Mouse (Mus musculus) WW6 (cell line): ENCODE data around the gene Traf6.

Source experiments
- DNase-seq: peaks from one replicate; pipeline ENCODE4 v3.0.0-alpha.2; 2013; ENCODE audit warnings: low read depth, low spot score

Gene Traf6

DNA sequence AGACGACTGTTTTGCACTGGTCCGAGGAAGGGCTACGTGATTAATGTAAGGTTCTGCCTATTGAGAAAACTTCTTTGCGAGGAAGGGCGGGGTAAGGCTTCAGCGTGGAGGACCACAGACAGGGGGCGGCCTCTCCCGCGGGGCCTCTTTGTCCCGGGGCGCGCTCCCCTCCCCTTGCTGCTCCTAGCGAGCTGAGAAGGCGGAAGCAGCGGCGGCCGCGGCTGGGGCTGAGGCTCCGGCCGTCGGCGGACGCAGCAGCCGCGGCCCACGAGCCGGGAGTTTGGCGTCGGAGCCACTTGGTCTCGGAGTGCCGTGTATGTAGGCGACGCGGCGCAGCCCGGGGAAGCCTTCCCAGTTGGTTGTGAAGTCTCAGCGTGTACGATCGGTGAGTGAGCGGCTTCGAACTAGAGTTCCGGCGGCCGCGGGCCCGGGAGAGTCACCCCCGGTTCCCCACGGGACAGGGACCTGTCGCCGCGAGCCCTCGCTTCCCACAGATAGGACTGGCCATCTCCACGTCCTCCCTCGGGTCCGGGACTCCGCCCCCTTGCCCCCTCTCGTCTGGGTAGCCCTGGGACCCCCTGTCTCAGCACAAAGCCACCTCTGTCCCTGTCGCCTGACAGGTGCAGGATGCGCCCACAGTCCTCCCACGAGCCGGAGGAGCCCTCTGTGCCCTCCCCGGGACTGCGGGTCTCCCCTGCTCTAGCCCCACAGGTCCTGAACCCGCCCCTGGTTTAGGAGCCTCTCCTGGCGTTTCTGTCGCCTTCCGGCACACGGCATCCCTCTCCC, at the start of gene Traf6:
TSS of gene Traf6 (plus strand) at position 194 of the 786 bp plus-strand sequence.
- peak; percentile 63 for DNase-seq

GRCm38 (mm10) chr2:101638979-101639839, 39.0 kb upstream of the Traf6 start:
- no peak for DNase-seq

GRCm38 (mm10) chr2:101639840-101640350, 38.3 kb upstream of the Traf6 start:
- DNase-seq, result no peak

DNA sequence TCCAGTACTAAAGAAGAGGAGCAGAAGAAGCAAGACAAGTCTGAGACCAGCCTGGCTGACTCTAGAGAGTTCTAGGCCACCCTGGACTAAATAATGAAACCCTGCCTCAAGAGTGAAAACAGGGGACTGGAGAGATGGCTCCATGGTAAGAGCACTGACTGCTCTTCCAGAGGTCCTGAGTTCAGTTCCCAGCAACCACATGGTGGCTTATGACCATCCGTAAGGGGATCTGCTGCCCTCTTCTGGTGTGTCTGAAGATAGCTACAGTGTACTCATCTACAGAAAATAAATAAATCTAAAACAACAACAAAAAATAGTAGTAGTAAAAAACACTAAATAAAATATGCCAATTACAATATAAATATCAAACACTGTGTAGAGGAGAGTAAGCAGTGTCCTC, 32.4 kb upstream of the Traf6 start:
- no peak for DNase-seq

DNA sequence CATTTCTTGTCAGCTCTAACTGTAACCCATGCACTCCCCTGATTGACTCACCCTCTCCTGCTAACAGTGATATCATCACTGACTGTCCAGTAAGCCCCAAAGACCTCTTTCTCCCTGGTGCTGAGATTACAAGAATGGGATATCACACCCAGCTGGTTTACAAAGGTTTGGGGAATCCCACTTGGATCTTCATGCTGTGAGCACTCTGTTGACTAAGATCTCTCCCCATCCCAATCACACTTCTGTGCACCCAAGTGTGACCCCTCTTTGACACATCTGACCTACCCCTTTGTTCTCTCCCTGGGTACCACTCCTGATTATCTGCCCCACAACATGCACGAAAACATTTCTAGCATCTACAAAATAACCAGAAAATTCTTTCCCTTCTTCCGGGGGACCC, 29.9 kb upstream of the Traf6 start:
- no peak for DNase-seq

GRCm38 (mm10) chr2:101649114-101649671, 29.0 kb upstream of the Traf6 start, which contains the start of the genes Rag1 and B230118H07Rik:
Gene Rag1, minus strand, starts transcription at chr2:101649501.
Gene B230118H07Rik, minus strand, starts transcription at chr2:101649532.
- DNase-seq, result no peak

DNA sequence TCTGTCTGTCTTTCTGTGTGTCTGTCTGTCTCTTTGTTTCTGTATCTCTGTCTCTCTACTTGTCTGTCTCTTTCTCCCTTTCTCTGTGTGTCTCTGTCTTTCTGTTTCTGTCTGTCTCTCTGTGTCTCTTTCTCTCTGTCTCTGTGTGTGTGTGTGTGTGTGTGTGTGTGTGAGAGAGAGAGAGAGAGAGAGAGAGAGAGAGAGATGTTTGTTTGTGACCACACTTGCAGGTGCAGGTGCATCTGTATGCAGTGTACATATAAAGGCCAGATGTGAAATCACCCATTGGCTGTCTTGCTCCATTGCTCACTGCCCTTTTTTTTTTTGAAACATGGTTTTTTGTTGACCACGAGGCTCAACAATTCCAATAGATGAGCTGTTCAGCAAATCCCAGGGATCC, 27.8 kb upstream of the Traf6 start:
- DNase-seq, result no peak

DNA sequence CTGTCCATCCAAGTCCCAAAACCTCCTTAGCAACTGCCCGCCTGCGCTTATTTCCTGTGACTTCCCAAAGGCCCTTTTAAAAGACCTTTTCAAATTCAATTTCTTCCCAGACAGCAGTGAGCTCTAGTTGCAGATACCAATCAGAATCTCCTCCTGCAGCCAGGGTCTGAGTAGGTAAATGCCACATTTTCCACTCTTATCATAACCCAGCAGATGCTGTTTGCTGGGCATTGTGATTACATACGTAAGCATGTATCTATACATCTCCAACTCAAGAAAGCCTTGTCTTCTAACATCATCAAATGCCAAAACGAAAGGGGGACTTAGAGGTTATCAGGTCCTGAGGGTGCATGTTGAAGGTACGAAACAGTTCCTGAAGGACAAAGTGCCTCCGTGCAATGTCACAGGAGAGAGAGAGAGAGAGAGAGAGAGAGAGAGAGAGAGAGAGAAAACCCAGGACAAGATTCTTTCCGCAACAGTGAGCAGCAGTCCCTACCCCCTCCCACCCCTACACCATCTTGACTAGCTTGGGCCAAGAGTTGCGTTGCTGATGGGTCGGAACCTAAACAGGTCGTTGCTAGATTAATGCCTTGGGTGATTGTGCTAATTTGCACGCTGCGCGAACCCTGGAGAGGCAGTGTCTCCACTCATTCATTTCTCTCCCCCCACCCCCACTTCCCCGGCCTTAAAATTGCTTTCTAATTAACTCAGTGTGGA, 25.9 kb upstream of the Traf6 start:
- DNase-seq, result no peak

- peak; percentile 36 for DNase-seq
Measured at GRCm38 (mm10) chr2:101652921-101653597, 25.2 kb upstream of the Traf6 start.

- no peak for DNase-seq
Measured at GRCm38 (mm10) chr2:101660536-101660935, 17.7 kb upstream of the Traf6 start.

GRCm38 (mm10) chr2:101665058-101665702, 13.0 kb upstream of the Traf6 start:
- peak; percentile 28 for DNase-seq

DNA sequence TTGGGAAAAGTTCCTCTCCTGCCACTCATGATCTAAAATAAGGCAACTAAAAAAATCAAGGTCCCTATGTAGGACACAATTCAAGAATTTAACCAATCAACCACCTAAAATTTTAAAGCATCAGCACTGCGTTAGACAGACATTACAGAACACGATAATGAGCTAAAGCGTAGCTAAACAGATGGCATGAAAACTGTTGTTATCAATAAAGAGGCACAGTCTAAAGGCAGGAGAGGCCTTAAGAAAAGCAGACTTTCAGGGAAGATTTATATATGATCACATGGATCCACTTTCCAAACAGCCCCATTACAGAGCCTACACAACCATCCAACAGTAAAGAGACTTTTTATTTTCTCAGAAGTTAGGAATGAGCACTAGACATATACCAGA, 12.5 kb upstream of the Traf6 start:
- DNase-seq, result no peak

DNA sequence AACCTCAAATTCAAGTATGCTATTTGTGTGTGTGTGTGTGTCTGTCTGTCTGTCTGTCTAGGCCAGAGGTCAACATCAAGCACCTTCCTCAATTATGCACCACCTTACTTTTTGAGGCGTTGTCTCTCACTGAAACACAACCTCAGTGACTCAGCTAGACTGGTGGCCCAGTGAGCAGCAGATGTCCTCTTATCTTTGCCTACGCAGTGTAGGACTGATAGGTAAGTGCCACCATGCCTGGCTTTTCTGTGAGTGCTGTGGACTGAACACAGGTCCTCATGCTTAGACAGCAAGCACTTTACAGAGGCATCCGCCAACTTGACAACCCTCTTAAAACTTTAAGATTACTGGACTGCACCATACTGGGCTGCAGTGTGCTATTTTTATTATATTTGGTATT, 9.5 kb upstream of the Traf6 start:
- DNase-seq, result no peak

- no peak for DNase-seq
Measured at GRCm38 (mm10) chr2:101673547-101673946, 4.7 kb upstream of the Traf6 start.

GRCm38 (mm10) chr2:101679164-101679784, 1.0 kb downstream of the Traf6 start:
- no peak for DNase-seq

- DNase-seq, result no peak
Measured at GRCm38 (mm10) chr2:101684421-101684820, 6.2 kb downstream of the Traf6 start.

- DNase-seq, result no peak
Measured at GRCm38 (mm10) chr2:101688011-101688410, 9.8 kb downstream of the Traf6 start.

- no peak for DNase-seq
Measured at GRCm38 (mm10) chr2:101690252-101690827, 12.1 kb downstream of the Traf6 start.

GRCm38 (mm10) chr2:101693043-101693442, 14.8 kb downstream of the Traf6 start:
- no peak for DNase-seq
